Mouse (Mus musculus) lung, adult 2 months (tissue): Measurements from ENCODE around the gene Sdhc.

ENCODE experiments used
- CTCF ChIP-seq: fragments of 200-500 bp; IDR thresholded peaks from 2 replicates; pipeline ENCODE4 v1.5.1; 2011; ENCODE audit warnings: mild to moderate bottlenecking, low read length, control low read depth; ENCODE audit not compliant: insufficient read depth
- POLR2A ChIP-seq: fragments of 200-500 bp; IDR thresholded peaks from 2 replicates; pipeline ENCODE4 v1.6.1; 2011; ENCODE audit warnings: low read depth, mild to moderate bottlenecking, control low read depth, low read length, borderline replicate concordance; ENCODE audit errors: extremely low read depth

DNA sequence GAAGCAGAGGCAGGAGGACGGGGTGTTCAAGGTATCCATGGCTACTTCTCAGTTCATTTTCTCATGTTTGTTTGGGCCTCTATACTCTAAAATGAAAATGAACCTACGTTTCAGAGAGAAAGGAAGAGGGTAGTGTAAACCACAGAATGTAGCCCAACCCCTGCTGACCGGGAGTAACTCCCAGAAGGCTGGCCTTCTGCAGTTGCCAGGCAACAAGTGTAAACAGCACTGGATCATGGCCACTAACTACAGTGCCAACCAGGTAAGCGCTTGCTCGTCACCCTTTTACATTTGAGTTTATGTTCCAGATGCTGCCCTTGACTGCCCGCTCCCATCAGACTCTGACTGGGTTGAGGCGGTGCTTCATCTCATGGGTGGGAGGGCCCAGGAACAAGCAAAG lies 27.5 kb downstream of the Sdhc start:
- TF ChIP-seq CTCF (no peak), POLR2A (no peak)
